Mouse (Mus musculus) testis, postnatal 14 days (tissue): ENCODE results near the gene Arhgap9.

Source experiments
- DNase-seq: peaks from one replicate; pipeline ENCODE4 v3.0.0; 2021; ENCODE audit warnings: low spot score

Arhgap9 gene

GRCm38 (mm10) chr10:127321621-127322020 lies at the start of gene Arhgap9:
TSS of gene Arhgap9 (plus strand) at chr10:127321964.
- DNase-seq, result no peak

GRCm38 (mm10) chr10:127272371-127272770 lies 49.4 kb upstream of the Arhgap9 start:
- DNase-seq, result no peak

- no peak for DNase-seq
Observed at GRCm38 (mm10) chr10:127274261-127275022, 47.3 kb upstream of the Arhgap9 start.

- DNase-seq, result no peak
Observed at GRCm38 (mm10) chr10:127279730-127280129, 42.0 kb upstream of the Arhgap9 start.

- no peak for DNase-seq
Observed at GRCm38 (mm10) chr10:127281316-127281715, 40.4 kb upstream of the Arhgap9 start.

GRCm38 (mm10) chr10:127282620-127283215 lies 39.0 kb upstream of the Arhgap9 start:
- DNase-seq, result no peak

- DNase-seq, result no peak
Observed at GRCm38 (mm10) chr10:127284105-127284622, 37.6 kb upstream of the Arhgap9 start.

- DNase-seq, result no peak
Observed at GRCm38 (mm10) chr10:127284724-127285500, 36.9 kb upstream of the Arhgap9 start.

GRCm38 (mm10) chr10:127285644-127286043 lies 36.1 kb upstream of the Arhgap9 start:
- DNase-seq, result no peak

- no peak for DNase-seq
Observed at GRCm38 (mm10) chr10:127286194-127286593, 35.6 kb upstream of the Arhgap9 start.

GRCm38 (mm10) chr10:127286730-127287129 lies 35.0 kb upstream of the Arhgap9 start:
- DNase-seq, result no peak

GRCm38 (mm10) chr10:127287271-127287935 lies 34.4 kb upstream of the Arhgap9 start:
- DNase-seq, result no peak

GRCm38 (mm10) chr10:127287936-127288293 lies 33.8 kb upstream of the Arhgap9 start:
- no peak for DNase-seq

- DNase-seq, result peak; percentile 70
Observed at GRCm38 (mm10) chr10:127288328-127288799, 33.4 kb upstream of the Arhgap9 start.

GRCm38 (mm10) chr10:127288800-127289572 lies 32.8 kb upstream of the Arhgap9 start, which contains the start of gene Mbd6:
TSS of gene Mbd6 (minus strand) at chr10:127289018.
- peak; percentile 88 for DNase-seq

- DNase-seq, result peak; percentile 82
Observed at GRCm38 (mm10) chr10:127289573-127290191, 32.1 kb upstream of the Arhgap9 start.

- DNase-seq, result peak; percentile 100
Observed at GRCm38 (mm10) chr10:127290307-127290929, 31.3 kb upstream of the Arhgap9 start.

- DNase-seq, result peak; percentile 62
Observed at GRCm38 (mm10) chr10:127290930-127291880, 30.6 kb upstream of the Arhgap9 start.
